Mouse (Mus musculus) layer of hippocampus, postnatal 14 days (tissue): ENCODE data around the gene Rab9b. TPM values are rescaled to one million over a fixed set of nuclear protein-coding genes. Genes with fewer than 3 reads are reported as not detected.

Source experiments
- DNase-seq, 2 experiments: peaks; one replicate each; pipeline ENCODE4 v3.0.0; 2021 to 2022; ENCODE audit warnings: low spot score in 2 of 2, mixed read lengths in 1 of 2
- long read RNA-seq, 2 experiments: library from polyadenylated mRNA; stranded (forward); transcript quantifications; one replicate each; pipeline ENCODE4 v2.0.0; 2021
- total RNA-seq, 2 experiments: library from RNA; stranded (reverse); gene quantifications; 2 replicates each; pipeline ENCODE4 v1.2.3; 2021

Rab9b gene
- 10 to 100 TPM; 16.8 to 29.6 TPM for total RNA-seq
- long read RNA-seq, experiment 1, transcript Rab9b-201 (3 exons, 3,980 nt), result major isoform, 32 of 34 reads
- long read RNA-seq, experiment 1, partial matches to known transcripts, result 2 of 34 reads
- long read RNA-seq, experiment 1, other reads (novel, unspliced or antisense), result 0 of 34 reads
- long read RNA-seq, experiment 2, transcript Rab9b-201 (3 exons, 3,980 nt), result major isoform, 31 of 33 reads
- long read RNA-seq, experiment 2, partial matches to known transcripts, result 0 of 33 reads
- long read RNA-seq, experiment 2, other reads (novel, unspliced or antisense), result 2 of 33 reads

GRCm38 (mm10) chrX:136868061-136869040 is at the start of gene Rab9b:
Gene Rab9b, minus strand, starts transcription at chrX:136868755.
- DNase-seq, result peak; percentile 20 to 36

- no peak for DNase-seq
These were observed 35.8 kb upstream of the Rab9b start for GRCm38 (mm10) chrX:136904369-136904768.

GRCm38 (mm10) chrX:136895757-136896156 is 27.2 kb upstream of the Rab9b start:
- peak in 1 of 2 experiments; percentile 26 for DNase-seq

- DNase-seq, result no peak
These were observed 18.3 kb downstream of the Rab9b start for GRCm38 (mm10) chrX:136850300-136850699.

GRCm38 (mm10) chrX:136828610-136829009 is 39.9 kb downstream of the Rab9b start:
- no peak for DNase-seq

- DNase-seq, result no peak
These were observed 43.5 kb downstream of the Rab9b start for GRCm38 (mm10) chrX:136825016-136825415.

- no peak for DNase-seq
These were observed 46.2 kb downstream of the Rab9b start, which contains the start of gene Plp1 for GRCm38 (mm10) chrX:136822371-136822770. Gene Plp1, plus strand, starts transcription at chrX:136822671.

GRCm38 (mm10) chrX:136820250-136820649 is 48.3 kb downstream of the Rab9b start:
- DNase-seq, result peak; percentile 74 to 78

GRCm38 (mm10) chrX:136819752-136820151 is 48.8 kb downstream of the Rab9b start:
- DNase-seq, result no peak

Other genes with a start within 250 kb of the Rab9b start
- 10 to 100 TPM; 11.2 to 12.8 TPM for gene Tceal1, start 160.8 kb downstream of the Rab9b start, total RNA-seq
- gene Morf4l2, start 125.1 kb downstream of the Rab9b start, total RNA-seq, result 100 to 1,000 TPM; 411 to 425 TPM
- not detected for gene Glra4, start 88.6 kb downstream of the Rab9b start, total RNA-seq
- 1,000 to 10,000 TPM; 1,032 to 1,112 TPM for gene Plp1, start 46.1 kb downstream of the Rab9b start, total RNA-seq
- gene H2bfm, start 58.6 kb upstream of the Rab9b start, total RNA-seq, result not detected
- gene Tmsb15b2, start 106.7 kb upstream of the Rab9b start, total RNA-seq, result 10 to 100 TPM; 17.3 to 55.7 TPM
- gene Tmsb15l, start 108.1 kb upstream of the Rab9b start, total RNA-seq, result 1 to 10 TPM; 2.9 to 4.3 TPM
- gene Tmsb15b1, start 108.1 kb upstream of the Rab9b start, total RNA-seq, result 1 to 10 TPM; 6.8 to 8.8 TPM
- gene Zcchc18, start 124.4 kb upstream of the Rab9b start, total RNA-seq, result 100 to 1,000 TPM; 229 to 257 TPM
- 10 to 100 TPM; 25.5 to 35.7 TPM for gene Slc25a53, start 169.5 kb upstream of the Rab9b start, total RNA-seq
- gene Fam199x, start 180.8 kb upstream of the Rab9b start, total RNA-seq, result 10 to 100 TPM in 1 of 2 experiments, 1 to 10 TPM in 1; 9.7 to 10.3 TPM